Mouse (Mus musculus) spleen, postnatal 14 days (tissue): ENCODE results near the gene Vmn1r170.
"Not testable (repeated sequence)": the region's sequence is repeated elsewhere in the genome, so short reads cannot be mapped to it uniquely, and the experiment has no call there.

Source experiments
- DNase-seq, 2 experiments: peaks; one replicate each; pipeline ENCODE4 v3.0.0; 2021 to 2022; ENCODE audit warnings: low spot score in 2 of 2

The Vmn1r170 gene

GRCm38 (mm10) chr7:23605875-23606274, at the start of gene Vmn1r170:
Gene Vmn1r170 (plus strand): TSS chr7:23606175.
- not testable (repeated sequence) for DNase-seq

GRCm38 (mm10) chr7:23575226-23575625, 30.7 kb upstream of the Vmn1r170 start, which contains the start of gene Vmn1r169:
Gene Vmn1r169 (plus strand): TSS chr7:23575526.
- DNase-seq: not testable (repeated sequence)

- no peak for DNase-seq
These were observed 24.4 kb downstream of the Vmn1r170 start, which contains the start of gene Vmn1r171 for GRCm38 (mm10) chr7:23630422-23630821. Gene Vmn1r171 (plus strand): TSS chr7:23630722.
